Mouse (Mus musculus) liver, embryonic 12.5 days (tissue): Measurements from ENCODE around the gene Dgat2. TPM values are rescaled to one million over a fixed set of nuclear protein-coding genes. Genes with fewer than 3 reads are reported as not detected.

Experiments used
- polyA plus RNA-seq: library from polyadenylated mRNA; unstranded; fragments of >200 nt; fragmentation: Nextera tagmentation; extraction: Ambion mirVana; gene quantifications from 2 replicates; pipeline ENCODE4 v1.2.1, GENCODE M21; 2016

The Dgat2 gene
- polyA plus RNA-seq, 1 experiment from 2014 or later = 59.3 TPM

Other genes starting within 250 kb of the Dgat2 start
- 13.5 and 15.1 TPM in 2 replicates for gene Uvrag, start 41.6 kb downstream of the Dgat2 start, polyA plus RNA-seq
- gene Mogat2, start 55.9 kb upstream of the Dgat2 start, polyA plus RNA-seq = 28.8 and 33.9 TPM in 2 replicates
- 0.13 and 0.25 TPM in 2 replicates for gene Map6, start 84.7 kb upstream of the Dgat2 start, polyA plus RNA-seq
- 249 and 251 TPM in 2 replicates for gene Serpinh1, start 170.5 kb upstream of the Dgat2 start, polyA plus RNA-seq
- gene Gdpd5, start 198.7 kb upstream of the Dgat2 start, polyA plus RNA-seq = 2.6 and 3.1 TPM in 2 replicates